Mouse (Mus musculus) right cerebral cortex, postnatal 36 days (tissue): Measurements from ENCODE around the gene Atl1.

ENCODE experiments used
- DNase-seq, 2 experiments: peaks; one replicate each; pipeline ENCODE4 v3.0.0; 2022; ENCODE audit warnings: low spot score in 2 of 2, mixed read lengths in 1 of 2

Atl1 gene

GRCm38 (mm10) chr12:69941655-69942329 lies 49.4 kb downstream of the Atl1 start:
- no peak for DNase-seq

GRCm38 (mm10) chr12:69945861-69946260 lies 53.4 kb downstream of the Atl1 start:
- no peak for DNase-seq

- DNase-seq: no peak
Observed at GRCm38 (mm10) chr12:69947502-69947901, 55.1 kb downstream of the Atl1 start.

- DNase-seq: no peak
Observed at GRCm38 (mm10) chr12:69957378-69957777, 65.0 kb downstream of the Atl1 start.

GRCm38 (mm10) chr12:69962468-69962867 lies 70.1 kb downstream of the Atl1 start:
- peak; percentile 24 to 56 for DNase-seq

GRCm38 (mm10) chr12:69963141-69963540 lies 70.7 kb downstream of the Atl1 start:
- DNase-seq: no peak

GRCm38 (mm10) chr12:69965644-69966043 lies 73.2 kb downstream of the Atl1 start:
- no peak for DNase-seq

GRCm38 (mm10) chr12:69966071-69966470 lies 73.7 kb downstream of the Atl1 start:
- no peak for DNase-seq

GRCm38 (mm10) chr12:69967112-69967511 lies 74.7 kb downstream of the Atl1 start:
- DNase-seq: no peak

GRCm38 (mm10) chr12:69968154-69968553 lies 75.7 kb downstream of the Atl1 start:
- no peak for DNase-seq

- DNase-seq: no peak
Observed at GRCm38 (mm10) chr12:69973666-69974065, 81.3 kb downstream of the Atl1 start.

GRCm38 (mm10) chr12:69976688-69977087 lies 84.3 kb downstream of the Atl1 start:
- DNase-seq: no peak

GRCm38 (mm10) chr12:69977376-69977998 lies 85.1 kb downstream of the Atl1 start:
- no peak for DNase-seq

GRCm38 (mm10) chr12:69982874-69983273 lies 90.5 kb downstream of the Atl1 start:
- DNase-seq: no peak

- no peak for DNase-seq
Observed at GRCm38 (mm10) chr12:69985546-69985945, 93.1 kb downstream of the Atl1 start.

GRCm38 (mm10) chr12:69986241-69986762 lies 93.9 kb downstream of the Atl1 start:
- peak in 1 of 2 experiments; percentile 16 for DNase-seq

- peak; percentile 74 to 76 for DNase-seq
Observed at GRCm38 (mm10) chr12:69986786-69987497, 94.5 kb downstream of the Atl1 start, which contains the start of gene Sav1. Sav1 (minus strand) TSS chr12:69987002.

GRCm38 (mm10) chr12:69995382-69995781 lies 103.0 kb downstream of the Atl1 start:
- DNase-seq: no peak

GRCm38 (mm10) chr12:69998186-69998983 lies 106.0 kb downstream of the Atl1 start:
- DNase-seq: no peak

- DNase-seq: no peak
Observed at GRCm38 (mm10) chr12:70005103-70005502, 112.7 kb downstream of the Atl1 start.

GRCm38 (mm10) chr12:70010356-70010755 lies 117.9 kb downstream of the Atl1 start:
- DNase-seq: no peak

GRCm38 (mm10) chr12:70011681-70012080 lies 119.3 kb downstream of the Atl1 start:
- DNase-seq: no peak
